Mouse (Mus musculus) adipose tissue, adult 10 weeks (tissue): ENCODE measurements around the gene Foxq1. TPM values are rescaled to one million over a fixed set of nuclear protein-coding genes. Genes with fewer than 3 reads are reported as not detected.

Experiments
- polyA plus RNA-seq: library from polyadenylated mRNA; stranded (reverse); fragments of 350-450 nt; fragmentation: Illumina TruSeq; extraction: RNeasy Lipid Tissue Mini Kit (QIAGEN cat#74804); gene quantifications from one replicate; pipeline ENCODE4 v1.2.3, GENCODE M21; 2014; ENCODE audit warnings: low read depth, low replicate concordance

Foxq1 gene
- polyA plus RNA-seq, result 0.89 TPM

GRCm38 (mm10) chr13:31555834-31556233, at the start of gene Foxq1:
Gene Foxq1 (plus strand): TSS chr13:31556134.

GRCm38 (mm10) chr13:31558521-31559418, 2.8 kb downstream of the Foxq1 start, which contains the start of gene A530084C06Rik:
Gene A530084C06Rik (minus strand): TSS chr13:31559333.

Other genes starting within 250 kb of the Foxq1 start
- 0.30 TPM for gene A530084C06Rik, start 3.2 kb downstream of the Foxq1 start, polyA plus RNA-seq
- not detected for gene Foxf2, start 69.7 kb downstream of the Foxq1 start, polyA plus RNA-seq